Mouse (Mus musculus) left cerebral cortex, adult 9 months (tissue): ENCODE measurements around the gene Fchsd2.

Source experiments
- DNase-seq, 2 experiments: peaks; one replicate each; pipeline ENCODE4 v3.0.0; 2022; ENCODE audit warnings: low spot score in 2 of 2

Gene Fchsd2

GRCm38 (mm10) chr7:101092618-101093017 is at the start of gene Fchsd2:
TSS of gene Fchsd2 (plus strand) at chr7:101092863.
- DNase-seq = peak in 1 of 2 experiments; percentile 38

- DNase-seq = no peak
These were observed 48.7 kb upstream of the Fchsd2 start for GRCm38 (mm10) chr7:101043846-101044541.

GRCm38 (mm10) chr7:101048247-101048646 is 44.4 kb upstream of the Fchsd2 start:
- no peak for DNase-seq

- no peak for DNase-seq
These were observed 43.2 kb upstream of the Fchsd2 start for GRCm38 (mm10) chr7:101049326-101050087.

DNA sequence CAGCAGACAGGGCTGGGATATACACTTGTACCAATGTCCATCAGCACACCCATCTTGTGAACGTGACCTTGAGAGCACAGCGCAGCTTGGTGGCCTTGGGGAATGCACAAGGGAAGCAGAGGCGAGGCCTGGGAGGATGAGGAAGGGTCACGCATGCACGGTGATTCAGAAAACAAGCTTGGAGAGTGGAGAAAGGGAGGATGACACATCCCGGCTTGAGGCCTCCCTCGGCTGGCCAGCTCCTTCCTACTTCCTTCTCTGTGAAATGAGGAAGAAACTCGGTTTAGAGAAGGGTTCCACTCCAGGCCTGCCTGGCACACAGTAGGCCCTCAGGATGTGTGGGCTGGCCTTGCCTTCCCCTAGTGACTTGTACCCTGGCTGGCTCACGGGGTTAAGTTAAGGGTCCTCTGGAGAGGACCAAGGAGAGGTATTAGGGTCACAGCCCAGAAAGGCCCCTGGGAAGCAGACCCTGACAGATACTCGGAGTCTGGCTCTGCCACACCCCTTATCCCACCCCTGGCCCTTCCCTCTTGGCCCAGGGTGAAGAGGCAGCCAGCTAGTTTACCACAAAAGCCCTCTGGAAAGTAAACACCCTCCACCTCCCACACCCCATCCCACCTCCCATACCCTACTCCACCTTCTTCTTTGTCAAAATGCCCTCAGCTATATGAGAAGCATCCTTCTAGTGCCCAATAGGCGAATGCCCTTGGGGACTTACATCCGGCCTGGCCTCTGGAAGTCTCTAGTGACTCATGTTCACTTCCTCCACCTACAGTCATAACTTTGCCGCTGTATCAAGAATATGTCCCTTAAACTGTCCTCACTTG is 41.7 kb upstream of the Fchsd2 start:
- no peak for DNase-seq

- peak in 1 of 2 experiments; percentile 53 for DNase-seq
These were observed 41.0 kb upstream of the Fchsd2 start for GRCm38 (mm10) chr7:101051551-101052221.

- DNase-seq = no peak
These were observed 39.5 kb upstream of the Fchsd2 start for GRCm38 (mm10) chr7:101053136-101053535.

- DNase-seq = no peak
These were observed 35.4 kb upstream of the Fchsd2 start for GRCm38 (mm10) chr7:101057309-101057708.

- no peak for DNase-seq
These were observed 33.5 kb upstream of the Fchsd2 start for GRCm38 (mm10) chr7:101059188-101059587.

- DNase-seq = no peak
These were observed 32.2 kb upstream of the Fchsd2 start for GRCm38 (mm10) chr7:101060476-101060875.

DNA sequence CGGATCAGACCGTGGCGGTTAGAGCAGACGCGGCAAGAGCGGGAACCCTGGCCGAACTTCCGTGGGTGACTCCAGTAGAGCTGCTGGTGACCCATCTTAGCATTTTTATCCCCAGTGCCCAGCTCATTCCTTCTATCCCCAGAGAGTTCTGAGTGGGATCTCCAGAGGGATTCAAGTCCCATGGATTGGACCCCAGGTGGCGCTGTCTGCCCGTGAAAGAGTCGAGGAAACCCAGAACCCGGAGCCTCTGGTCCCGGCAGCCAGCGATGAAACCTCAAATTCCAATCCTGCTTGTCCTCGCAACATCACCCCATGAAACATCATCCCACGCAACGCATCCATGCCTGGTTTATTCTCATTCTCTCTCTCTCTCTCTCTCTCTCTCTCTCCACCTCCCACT is 31.3 kb upstream of the Fchsd2 start:
- peak in 1 of 2 experiments; percentile 88 for DNase-seq

DNA sequence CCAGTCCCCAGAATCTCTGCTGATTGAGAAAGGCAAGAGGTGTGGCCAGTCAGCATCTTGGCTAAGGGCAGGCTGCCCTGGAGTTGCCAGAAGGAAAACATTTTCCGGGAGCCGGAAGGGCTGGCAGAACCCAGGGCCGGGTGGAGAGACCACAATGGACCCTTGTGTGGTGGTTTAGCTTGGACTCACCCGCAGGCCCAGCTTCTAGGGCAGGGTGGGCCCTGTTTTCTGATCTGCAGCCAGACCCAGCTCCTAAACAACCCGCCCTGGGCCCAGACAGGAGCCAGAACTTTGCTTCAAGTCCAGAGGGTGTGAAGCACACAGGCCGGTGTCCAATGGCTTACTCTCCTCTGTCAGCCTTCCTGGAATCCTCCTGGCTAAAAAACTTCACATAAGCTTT is 30.4 kb upstream of the Fchsd2 start:
- DNase-seq = peak; percentile 33 to 55

DNA sequence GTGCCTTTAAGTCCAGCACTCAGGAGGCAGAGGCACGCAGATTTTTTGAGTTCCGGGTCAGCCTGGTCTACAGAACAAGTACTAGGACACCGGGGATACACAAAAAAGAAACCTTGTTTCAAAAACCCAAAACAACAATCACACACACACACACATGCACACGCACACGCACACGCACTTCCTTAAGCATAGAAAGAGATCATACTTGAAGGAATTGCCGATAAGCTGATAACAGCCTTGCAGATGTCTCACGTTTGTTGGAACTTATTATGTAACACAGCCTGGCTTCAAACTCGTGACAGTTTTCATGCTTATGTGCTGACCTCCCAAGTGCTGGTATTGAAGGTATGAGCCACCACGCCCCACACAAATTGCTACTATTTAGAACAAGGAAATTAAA is 29.1 kb upstream of the Fchsd2 start:
- DNase-seq = no peak

DNA sequence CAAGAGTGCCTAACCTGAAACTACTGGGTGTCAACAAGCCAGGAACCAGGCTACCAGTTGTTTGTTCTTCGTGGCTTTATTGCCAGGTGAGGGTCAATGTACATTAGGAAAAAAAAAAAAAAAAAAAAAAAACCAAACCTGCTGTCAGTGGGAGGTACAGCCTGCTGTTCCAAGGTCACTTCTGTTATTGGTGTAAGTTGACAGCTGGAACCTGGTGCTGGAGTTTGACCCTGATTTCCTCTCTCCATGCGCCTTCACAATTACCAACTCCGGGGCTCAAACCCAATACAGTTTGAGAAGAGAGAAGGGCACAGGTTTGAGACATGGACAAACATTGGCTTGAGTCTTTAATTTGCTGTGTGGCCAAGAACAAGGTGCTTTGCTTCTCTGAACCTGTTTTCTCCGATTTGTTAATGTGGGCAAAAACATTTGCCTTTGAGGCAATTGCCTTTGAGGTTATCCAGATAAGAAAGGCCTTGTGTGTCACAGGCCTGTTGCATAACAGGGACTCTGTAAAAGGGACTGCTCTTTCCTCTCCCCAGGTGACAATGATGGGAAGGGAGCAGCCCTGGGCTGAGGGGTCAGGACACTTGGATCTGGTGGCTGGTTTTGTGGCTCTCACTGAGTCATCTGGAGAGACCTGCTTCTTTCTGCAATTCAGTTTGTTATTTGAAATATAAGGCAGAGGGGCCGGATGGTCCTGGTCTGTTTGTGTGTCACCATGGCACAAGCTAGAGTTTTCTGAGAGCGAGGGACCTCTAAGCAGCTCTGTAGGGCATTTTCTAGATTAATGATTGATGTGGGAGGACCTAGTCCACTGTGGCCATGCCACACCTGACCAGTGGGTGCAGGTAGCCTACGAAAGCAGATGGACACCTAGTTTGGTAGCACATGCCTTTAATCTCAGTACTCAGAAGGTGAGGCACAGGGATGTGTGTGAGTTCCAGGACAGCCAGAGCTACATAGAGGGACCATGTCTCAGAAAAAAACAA is 27.7 kb upstream of the Fchsd2 start:
- no peak for DNase-seq

DNA sequence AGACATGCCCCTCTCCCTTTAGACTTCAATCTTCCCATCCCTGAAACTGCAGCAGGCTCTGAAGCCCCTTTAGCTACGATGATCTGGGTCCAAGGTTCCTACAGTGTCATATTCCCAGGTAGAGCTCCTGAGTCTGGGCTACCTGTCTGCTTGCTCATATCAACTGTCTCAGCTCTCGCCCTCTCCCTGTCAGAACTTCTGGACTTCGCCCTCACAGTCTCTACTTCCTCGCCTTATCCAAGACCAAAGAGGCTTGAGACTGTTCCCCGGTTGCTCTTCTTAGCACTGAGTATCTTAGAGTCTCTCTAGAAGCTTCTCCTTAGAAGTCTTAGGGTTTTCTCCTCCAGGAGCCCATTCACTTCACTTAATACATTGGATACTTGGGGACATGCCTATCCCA is 26.7 kb upstream of the Fchsd2 start:
- DNase-seq = no peak

DNA sequence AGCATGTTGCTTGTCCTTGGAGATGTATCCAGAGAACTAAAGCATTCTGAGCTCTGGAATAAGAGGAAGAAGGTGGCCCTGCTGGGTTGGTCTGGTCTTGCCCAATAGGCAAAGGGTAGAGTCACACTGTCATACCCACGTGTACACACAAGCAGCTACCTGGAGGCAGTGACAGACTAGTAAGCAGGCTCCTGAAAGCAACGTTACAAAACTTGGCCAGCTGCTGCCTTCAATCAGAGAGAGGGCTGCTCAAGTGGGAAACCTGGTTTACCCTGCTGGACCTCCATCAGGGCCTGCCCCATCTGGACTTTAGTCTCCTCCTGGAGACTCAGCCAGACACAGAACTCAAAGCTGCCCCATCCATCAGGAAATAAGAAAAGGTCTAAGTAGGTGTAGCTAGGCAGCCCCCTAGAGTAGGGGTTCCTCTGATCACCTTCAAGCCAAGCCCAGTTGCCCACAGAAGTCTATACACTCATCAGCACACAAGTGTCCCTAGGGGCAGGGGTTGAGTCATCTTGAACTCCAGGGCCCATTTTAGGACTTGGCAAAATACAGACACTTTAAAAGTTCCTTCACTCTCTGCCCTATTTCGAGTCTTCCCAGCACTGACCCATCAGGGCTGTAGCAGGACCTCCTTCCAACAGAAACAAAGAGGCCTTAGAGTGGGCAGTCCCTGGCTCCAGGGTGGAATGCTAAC is 25.9 kb upstream of the Fchsd2 start:
- no peak for DNase-seq

- no peak for DNase-seq
These were observed 25.1 kb upstream of the Fchsd2 start for GRCm38 (mm10) chr7:101067521-101067920.

DNA sequence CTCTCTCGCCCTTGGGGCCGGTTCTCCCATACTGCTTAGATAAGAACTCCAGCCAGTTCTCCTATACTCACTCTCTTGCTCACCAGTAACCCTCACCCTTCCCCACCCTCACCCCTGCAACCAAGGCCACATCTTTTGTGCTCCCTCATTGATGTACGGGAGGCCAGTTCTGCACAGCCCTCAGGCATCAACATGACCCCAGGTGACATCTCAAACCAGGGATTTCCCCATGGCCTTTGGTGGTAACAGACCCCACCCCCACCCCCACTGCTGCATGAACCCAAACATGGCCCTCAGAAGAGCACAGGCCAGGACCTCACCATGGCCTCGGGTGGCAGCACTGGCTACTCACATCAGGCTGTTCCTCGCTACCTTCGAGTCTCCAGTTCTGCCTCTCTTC is 23.4 kb upstream of the Fchsd2 start:
- no peak for DNase-seq

DNA sequence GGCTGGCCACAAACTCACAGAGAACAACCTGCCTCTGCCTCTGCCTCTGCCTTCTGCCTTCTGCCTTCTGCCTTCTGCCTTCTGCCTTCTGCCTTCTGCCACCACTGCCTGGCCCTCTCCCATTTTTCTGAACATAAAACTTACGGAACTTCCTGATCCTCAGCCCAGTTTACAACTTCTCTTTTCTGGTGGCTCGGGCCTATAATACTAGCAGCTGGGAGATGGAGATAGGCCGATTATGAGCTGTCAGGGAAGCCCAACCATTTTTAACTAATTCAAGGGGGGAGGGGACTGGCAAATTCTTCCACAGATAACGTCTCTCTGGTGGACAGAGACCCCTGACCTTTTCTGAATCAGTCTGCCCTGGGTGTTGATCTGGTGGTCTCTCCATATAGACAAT is 22.3 kb upstream of the Fchsd2 start:
- no peak for DNase-seq

DNA sequence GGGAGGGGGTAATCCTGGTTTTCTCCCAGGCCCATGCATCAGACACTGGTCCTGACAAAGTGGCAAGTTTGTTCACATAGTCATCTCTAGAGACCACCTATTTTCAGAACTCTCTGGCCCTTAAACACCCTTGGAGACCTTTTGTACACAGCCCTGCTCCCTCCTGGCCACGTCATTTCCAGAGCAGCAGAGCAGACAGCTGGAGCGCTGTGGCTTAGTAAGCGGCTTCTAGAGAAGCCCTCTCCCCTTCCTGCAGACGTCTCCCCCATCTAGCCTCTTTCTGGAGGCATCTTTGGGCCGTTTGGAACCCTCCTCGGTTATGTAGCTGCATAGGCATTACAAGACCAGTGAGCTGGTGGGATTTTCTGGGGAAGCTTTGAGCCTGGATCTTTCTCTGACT is 21.6 kb upstream of the Fchsd2 start:
- DNase-seq = no peak
